Mouse (Mus musculus) right cerebral cortex, postnatal 4 days (tissue): Measurements from ENCODE around the gene Ankrd33b.

ENCODE experiments used
- DNase-seq: peaks from one replicate; pipeline ENCODE4 v3.0.0-alpha.2; 2022

Gene Ankrd33b

DNA sequence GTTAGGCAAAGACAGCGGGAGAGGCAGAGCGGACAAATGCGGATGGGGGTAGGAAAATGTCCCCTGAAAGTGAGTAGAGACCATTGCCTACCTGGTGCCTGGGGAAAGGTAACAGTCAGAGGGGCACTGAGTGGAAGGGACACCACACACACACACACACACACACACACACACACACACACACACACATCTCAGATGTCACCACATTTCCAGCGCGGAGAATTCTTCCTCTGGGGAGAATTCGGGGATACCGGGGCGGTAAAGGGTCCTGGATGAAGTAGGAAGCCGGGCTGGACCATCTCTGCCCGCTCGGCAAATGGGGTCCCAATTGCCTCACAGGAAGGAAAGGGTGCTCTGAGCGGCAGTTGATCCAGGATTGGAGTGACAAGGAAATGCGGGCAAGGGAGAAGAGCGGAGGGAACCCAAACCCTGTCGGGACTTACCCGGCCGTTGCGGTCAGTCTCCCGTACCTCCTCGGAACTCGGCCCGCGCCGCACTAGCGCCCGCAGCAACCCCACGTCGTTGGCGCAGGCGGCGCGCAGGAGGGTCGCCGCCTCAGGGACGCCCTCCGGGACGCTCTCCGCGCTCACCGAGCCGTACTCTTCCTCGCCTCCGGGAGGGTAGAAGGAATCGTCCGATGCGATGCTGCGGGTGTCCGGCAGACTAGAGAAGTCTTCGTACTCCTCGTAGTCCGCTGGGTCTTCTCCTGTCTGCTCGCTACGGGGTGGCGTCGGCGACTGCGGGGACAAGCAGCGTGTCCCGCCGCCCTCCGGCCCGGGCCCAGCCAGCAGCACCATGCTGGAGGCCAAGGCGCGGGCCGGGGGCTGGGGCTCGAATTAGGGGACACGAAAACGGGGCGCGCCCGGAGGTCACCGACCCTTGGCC lies 688 bp downstream of the Ankrd33b start:
- no peak for DNase-seq

DNA sequence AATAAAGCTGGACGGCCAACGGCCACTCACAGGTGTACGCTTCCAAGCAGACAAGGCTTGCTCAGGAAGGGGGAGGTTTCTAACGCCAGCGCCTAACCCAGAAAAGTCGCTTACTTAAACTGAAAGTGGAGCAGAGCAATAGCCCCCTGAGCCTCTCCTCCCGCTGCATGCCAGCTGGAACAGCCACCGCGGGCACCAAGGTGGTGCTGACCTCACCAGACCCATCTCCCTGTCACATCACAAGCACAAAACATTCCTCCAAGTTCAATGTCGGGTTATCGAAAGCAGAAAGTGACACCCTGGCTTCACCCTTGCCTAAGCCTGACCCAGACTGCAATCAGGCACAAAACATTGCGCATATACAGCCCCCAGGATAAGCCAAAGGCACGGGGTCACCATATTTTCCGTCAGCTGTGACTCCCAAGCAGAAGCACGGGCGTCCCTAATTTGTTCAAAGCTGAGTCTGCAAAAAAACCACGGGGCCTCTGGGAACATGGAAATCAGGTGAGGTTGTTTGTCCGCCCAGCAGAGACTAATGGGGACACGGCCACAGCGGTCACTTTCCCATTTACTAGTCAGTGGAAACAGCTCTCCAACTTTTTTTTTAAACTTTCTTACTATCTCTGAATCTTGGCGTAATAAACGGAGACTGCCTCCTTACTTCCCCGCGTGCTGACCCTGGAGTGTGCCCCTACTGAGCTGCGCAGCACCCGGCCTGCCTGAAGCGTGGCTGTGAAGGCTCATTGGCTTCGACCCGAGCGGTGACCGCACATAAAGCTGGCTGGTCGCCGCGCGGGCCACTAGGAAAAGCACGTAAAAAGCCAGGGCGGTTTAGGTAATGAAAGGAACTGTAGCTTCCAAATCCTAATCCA lies 1.6 kb downstream of the Ankrd33b start:
- DNase-seq: no peak

GRCm38 (mm10) chr15:31365041-31365719 lies 2.3 kb downstream of the Ankrd33b start:
- no peak for DNase-seq

- DNase-seq: no peak
Observed at GRCm38 (mm10) chr15:31364396-31364795, 3.1 kb downstream of the Ankrd33b start.

- DNase-seq: no peak
Observed at GRCm38 (mm10) chr15:31363981-31364361, 3.6 kb downstream of the Ankrd33b start.

- DNase-seq: no peak
Observed at GRCm38 (mm10) chr15:31363241-31363980, 4.1 kb downstream of the Ankrd33b start.

DNA sequence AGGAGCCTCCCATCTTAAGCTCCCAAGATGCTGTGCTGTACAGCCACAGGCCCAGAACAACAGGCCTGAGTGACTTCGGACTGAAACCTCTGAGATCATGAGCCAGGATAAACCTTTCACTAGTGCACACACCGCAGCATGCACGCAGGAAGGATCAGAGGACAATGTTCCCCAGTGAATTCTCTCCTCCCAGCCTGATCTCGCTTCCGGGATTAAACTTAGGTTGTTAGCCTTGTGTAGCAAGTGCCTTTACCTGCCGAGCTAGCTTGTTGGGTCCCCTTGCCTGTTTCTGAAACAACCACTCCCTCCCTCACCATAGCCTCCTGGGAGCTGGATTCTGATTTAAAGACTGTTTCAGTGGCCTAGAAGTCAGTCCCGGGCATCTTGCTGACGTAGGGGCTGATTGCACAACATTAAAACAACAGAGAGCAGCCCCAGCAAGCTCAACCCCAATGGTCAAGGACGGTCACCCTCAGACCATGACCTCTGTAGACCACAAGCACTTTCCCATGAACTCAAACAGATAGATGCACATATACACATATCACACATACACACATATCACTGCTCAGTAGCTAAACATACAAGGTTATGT lies 6.2 kb downstream of the Ankrd33b start:
- no peak for DNase-seq

- no peak for DNase-seq
Observed at GRCm38 (mm10) chr15:31360593-31360992, 6.9 kb downstream of the Ankrd33b start.

DNA sequence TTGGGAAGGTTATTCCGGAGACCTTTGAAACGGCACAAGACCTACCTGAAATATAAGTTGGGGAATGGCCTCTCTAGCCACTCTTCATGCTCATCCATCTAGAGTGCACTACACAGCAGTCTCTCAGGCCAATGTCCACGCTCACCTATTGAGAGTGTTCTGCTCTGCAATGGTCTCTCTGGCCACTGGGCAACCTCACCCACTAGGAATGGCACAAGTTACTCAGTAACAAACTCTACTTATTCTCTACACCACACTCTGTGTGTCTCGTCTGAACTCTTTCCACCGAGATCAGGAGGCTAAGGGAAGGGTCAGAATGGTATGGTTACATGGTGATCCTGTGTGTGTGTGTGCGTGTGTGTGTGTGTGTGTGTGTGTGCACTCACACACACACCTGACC lies 7.7 kb downstream of the Ankrd33b start:
- no peak for DNase-seq

DNA sequence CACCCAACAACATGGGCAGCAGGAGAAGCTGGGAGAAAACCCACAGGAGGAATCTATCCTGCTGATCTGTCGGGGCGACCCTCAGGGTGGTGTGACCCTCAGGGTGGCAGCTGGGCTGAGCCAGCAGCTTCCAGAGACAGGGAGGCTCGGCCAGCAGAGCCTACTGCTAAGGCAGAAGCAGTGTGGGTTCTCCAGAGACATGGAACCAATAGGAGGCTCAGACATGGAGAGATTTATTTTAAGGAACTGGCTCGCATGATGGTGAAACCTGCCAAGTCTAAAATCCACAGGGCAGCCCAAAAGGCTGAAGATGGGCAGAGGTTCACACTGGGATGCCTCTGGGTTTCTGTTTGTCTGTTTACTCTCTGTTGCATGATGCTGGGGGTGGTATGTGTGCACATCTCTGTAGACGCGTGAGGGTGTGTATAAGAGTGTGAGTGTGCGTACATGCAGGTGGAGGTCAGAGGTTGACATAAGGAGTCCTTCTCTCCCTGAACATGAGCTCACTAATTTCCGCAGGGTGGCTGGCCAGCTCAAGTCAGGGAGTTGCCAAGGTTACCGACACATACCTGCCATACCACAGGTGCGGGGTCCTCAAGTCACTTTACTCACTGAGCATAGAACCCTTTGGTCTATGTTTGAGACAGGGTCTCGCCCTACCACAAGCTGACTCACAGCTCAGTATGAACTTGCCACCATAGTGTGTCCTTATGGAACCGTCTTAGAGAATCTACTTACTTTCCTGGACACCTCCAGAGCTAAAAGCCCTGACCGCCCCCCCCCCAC lies 14.8 kb downstream of the Ankrd33b start:
- DNase-seq: no peak

- no peak for DNase-seq
Observed at GRCm38 (mm10) chr15:31349810-31350341, 17.6 kb downstream of the Ankrd33b start.

GRCm38 (mm10) chr15:31349046-31349445 lies 18.5 kb downstream of the Ankrd33b start:
- DNase-seq: no peak

DNA sequence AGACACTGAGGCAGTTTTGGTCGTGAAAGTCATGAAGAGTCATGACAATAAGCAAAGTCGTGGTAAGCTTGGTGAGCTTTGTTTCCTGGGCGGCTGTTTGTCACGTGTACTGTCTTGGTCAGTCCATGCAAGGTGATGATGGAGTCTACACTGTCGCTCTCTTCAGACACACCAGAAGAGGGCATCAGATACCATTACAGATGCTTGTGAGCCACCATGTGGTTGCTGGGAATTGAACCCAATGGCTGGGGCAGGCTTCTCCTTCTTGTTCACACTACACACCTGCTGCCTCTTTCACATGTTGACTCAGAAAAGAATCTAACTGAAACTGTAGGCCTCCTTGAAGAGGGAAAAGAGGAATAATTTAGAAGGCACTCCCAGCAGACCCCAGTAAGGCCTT lies 19.3 kb downstream of the Ankrd33b start:
- no peak for DNase-seq

GRCm38 (mm10) chr15:31346508-31346907 lies 21.0 kb downstream of the Ankrd33b start:
- DNase-seq: no peak

DNA sequence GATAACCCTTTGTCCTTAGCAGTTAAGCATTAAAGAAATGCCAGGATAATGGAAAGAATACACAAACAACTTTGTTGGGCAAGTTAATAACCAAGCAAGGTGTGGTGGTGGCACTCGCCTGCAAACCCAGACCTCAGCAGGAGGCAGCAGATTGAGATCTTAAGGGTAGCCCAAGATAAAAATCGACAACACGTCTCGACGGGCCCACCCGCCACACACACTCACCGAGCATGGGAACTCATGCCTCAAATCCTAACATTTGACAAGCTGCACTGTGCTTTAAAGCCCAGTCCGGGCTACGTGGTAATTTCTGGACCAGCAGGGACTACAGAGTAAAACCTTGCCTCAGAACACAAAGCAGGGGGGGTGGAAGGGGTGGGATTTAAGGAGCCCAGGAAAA lies 22.2 kb downstream of the Ankrd33b start:
- no peak for DNase-seq

DNA sequence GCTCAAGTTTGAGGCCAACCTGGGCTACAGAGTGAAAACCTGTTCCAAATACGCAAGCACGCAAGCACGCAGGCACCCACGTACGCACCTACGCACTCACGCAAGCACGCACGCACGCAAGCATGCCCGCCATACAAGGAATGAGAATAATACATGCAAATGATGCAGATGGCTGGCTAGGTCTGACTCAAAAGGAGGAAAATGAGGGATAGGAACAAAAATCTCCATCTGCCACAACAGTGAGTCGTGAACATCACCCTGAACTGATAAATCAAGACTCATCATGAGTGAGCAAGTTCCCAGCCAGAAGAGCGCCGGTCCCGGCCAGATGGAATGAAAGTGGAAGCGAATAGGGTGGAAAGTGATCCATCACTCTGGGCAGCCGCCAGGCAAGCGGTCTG lies 22.7 kb downstream of the Ankrd33b start:
- DNase-seq: peak; percentile 38

DNA sequence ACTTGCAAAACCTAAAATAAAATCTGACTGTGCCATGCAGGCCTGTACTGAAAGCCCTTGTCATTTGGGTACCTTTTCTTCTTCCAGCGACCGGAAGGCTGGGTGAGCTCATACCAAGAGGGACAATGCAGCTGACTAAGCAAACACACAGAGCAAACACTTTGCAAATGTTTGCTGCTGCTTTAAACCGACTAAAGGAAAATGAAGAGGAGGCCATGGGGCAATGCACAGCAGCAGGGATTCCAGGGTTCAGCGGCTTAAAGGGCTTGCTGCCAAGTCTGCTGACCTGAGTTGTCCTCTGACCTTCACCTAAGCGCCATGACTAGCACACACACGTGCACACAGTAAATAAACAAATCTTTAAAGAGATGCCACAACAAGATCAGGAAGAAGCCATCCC lies 23.9 kb downstream of the Ankrd33b start:
- DNase-seq: no peak

GRCm38 (mm10) chr15:31342496-31342901 lies 25.0 kb downstream of the Ankrd33b start:
- DNase-seq: no peak

- no peak for DNase-seq
Observed at GRCm38 (mm10) chr15:31342001-31342400, 25.5 kb downstream of the Ankrd33b start.

DNA sequence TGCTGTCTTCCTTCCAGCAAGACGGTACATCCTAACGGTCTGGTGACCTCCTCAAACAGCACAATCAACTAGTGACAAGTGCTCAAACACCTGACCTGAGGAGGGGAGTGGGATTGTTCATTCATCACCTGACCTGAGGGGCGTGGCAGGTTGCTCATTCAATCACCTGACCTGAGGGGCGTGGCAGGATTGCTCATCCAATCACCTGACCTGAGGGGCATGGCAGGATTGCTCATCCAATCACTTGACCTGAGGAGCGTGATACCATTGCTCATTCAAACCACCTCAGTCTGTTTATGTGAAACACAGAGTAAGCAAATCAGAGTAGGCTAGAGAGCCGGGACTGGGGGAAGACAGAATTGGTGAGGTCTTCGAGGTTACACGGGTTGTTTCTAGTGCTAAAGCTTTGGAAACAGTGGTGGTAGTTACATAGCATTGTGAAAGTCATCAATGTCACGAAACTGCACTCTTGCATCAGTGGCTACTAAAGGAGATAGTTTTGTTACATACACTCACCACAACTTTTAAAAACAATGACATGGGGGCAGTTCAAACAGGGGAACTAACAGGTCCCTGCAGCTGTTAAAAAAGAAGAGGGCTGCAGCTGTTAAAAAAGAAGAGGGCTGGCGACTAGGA lies 28.8 kb downstream of the Ankrd33b start:
- DNase-seq: no peak

- DNase-seq: no peak
Observed at GRCm38 (mm10) chr15:31337983-31338382, 29.5 kb downstream of the Ankrd33b start.
